ENCODE assay signal across 9 mouse cellular contexts in genomic region chr4:138252231-138252630, GRCm38 (mm10). TPM values are rescaled to one million over a fixed set of nuclear protein-coding genes. Genes with fewer than 3 reads are reported as not detected.
A peak's percentile ranks its signal among the peaks of the same experiment; 100 is the strongest.
DNase-seq lines count a peak whose midpoint lies in the region; ATAC-seq and TF ChIP-seq lines count a peak whose summit lies in the region.
"Had no signal": no experiment of that assay in that cellular context is flagged by ENCODE, and none has a peak within 500 bp of the region (broad histone marks: within the 10 kb centered on the region; RNA-seq: fewer than 3 reads in every experiment).

No protein-coding gene starts in this region.

- H3K4me3 ChIP-seq in kidney, embryonic 15.5 days (replicated peaks), result peak overlapping the region; percentile 30
- H3K4me3 ChIP-seq in kidney, adult 2 months (ENCODE audit: insufficient read depth, low read depth, low read length), result no peak overlapping the region
- peak overlapping the region; percentile 32 for H3K4me3 ChIP-seq in embryonic facial prominence, embryonic 13.5 days
- H3K4me3 ChIP-seq in hindbrain, postnatal 0 days (ENCODE audit: low read length), result peak overlapping the region; percentile 60
- peak overlapping the region; percentile 58 for H3K4me3 ChIP-seq in midbrain, embryonic 14.5 days (replicated peaks; ENCODE audit: low read depth, low read length)
- H3K4me3 ChIP-seq: erythroblast, embryonic 14.5 days had no signal

- ATAC-seq in kidney, embryonic 15.5 days (replicated peaks; ENCODE audit: low FRiP score), result no peak
- no peak for ATAC-seq in embryonic facial prominence, embryonic 13.5 days (ENCODE audit: insufficient number of reproducible peaks, insufficient read depth, low FRiP score, low TSS enrichment, low read depth)
- no peak for ATAC-seq in hindbrain, postnatal 0 days
- ATAC-seq in midbrain, embryonic 14.5 days (ENCODE audit: low FRiP score, low TSS enrichment), result no peak

- peaks cover 38% of the 10 kb centered on the region for H3K4me1 ChIP-seq in kidney, embryonic 15.5 days
- peaks cover 5% of the 10 kb centered on the region; the same call in 1 of the 2 replicates for H3K4me1 ChIP-seq in kidney, adult 2 months (ENCODE audit: control insufficient read depth, insufficient read depth, low read length)
- peaks cover 36% of the 10 kb centered on the region for H3K4me1 ChIP-seq in embryonic facial prominence, embryonic 13.5 days
- H3K4me1 ChIP-seq in hindbrain, postnatal 0 days (ENCODE audit: insufficient read depth, low read length), result peaks cover 16% of the 10 kb centered on the region
- peaks cover 30% of the 10 kb centered on the region for H3K4me1 ChIP-seq in midbrain, embryonic 14.5 days (ENCODE audit: control insufficient read depth, insufficient read depth, low read length)

- no peak for TF ChIP-seq POLR2A in kidney, adult 2 months (IDR thresholded peaks at IDR 0.05; ENCODE audit: low read depth, low read length)

- peak overlapping the region; percentile 96 for H3K4me2 ChIP-seq in kidney, embryonic 15.5 days
- H3K4me2 ChIP-seq in embryonic facial prominence, embryonic 13.5 days, result peak overlapping the region; percentile 100
- H3K4me2 ChIP-seq in hindbrain, postnatal 0 days (ENCODE audit: low read depth, low read length), result peak overlapping the region; percentile 87
- peak overlapping the region; percentile 95 for H3K4me2 ChIP-seq in midbrain, embryonic 14.5 days (ENCODE audit: low read length)

- 20% methylated on average over 5 of the region's 5 CpGs for WGBS in kidney, embryonic 15.5 days
- 40% methylated on average over 5 of the region's 5 CpGs for WGBS in kidney, adult 2 months
- 16% methylated on average over 5 of the region's 5 CpGs for WGBS in embryonic facial prominence, embryonic 13.5 days
- WGBS in hindbrain, postnatal 0 days, result 11% methylated on average over 5 of the region's 5 CpGs
- 9% methylated on average over 5 of the region's 5 CpGs for WGBS in midbrain, embryonic 14.5 days

- no peak for TF ChIP-seq CTCF in kidney, adult 2 months (conservative IDR thresholded peaks at IDR 0.05; ENCODE audit: insufficient read depth, insufficient read length, low read depth, low read length)
- TF ChIP-seq CTCF in hindbrain, postnatal 0 days (IDR thresholded peaks at IDR 0.05; ENCODE audit: low read depth), result no peak

- no peaks in the 10 kb centered on the region for H3K9me3 ChIP-seq in kidney, embryonic 15.5 days (replicated peaks)
- H3K9me3 ChIP-seq in embryonic facial prominence, embryonic 13.5 days, result no peaks in the 10 kb centered on the region
- H3K9me3 ChIP-seq in hindbrain, postnatal 0 days (ENCODE audit: low read length), result no peaks in the 10 kb centered on the region
- no peaks in the 10 kb centered on the region for H3K9me3 ChIP-seq in midbrain, embryonic 14.5 days (ENCODE audit: control insufficient read depth, low read length)

- DNase-seq in kidney, adult 2 months, result no peak
- DNase-seq in hindbrain, postnatal 0 days (ENCODE audit: low spot score), result peak; percentile 7
- DNase-seq in midbrain, embryonic 14.5 days, result peak; percentile 16
- DNase-seq in gastrocnemius, postnatal 10 days, result no peak
- no peak for DNase-seq in urinary bladder, adult 2 months (ENCODE audit: low spot score)
- DNase-seq in spleen, postnatal 4 days (ENCODE audit: low spot score in 2 of 2), result no peak

- H3K27ac ChIP-seq in kidney, embryonic 15.5 days, result no peak overlapping the region
- no peak overlapping the region for H3K27ac ChIP-seq in kidney, adult 2 months (ENCODE audit: insufficient read depth, low read depth, low read length)
- H3K27ac ChIP-seq in embryonic facial prominence, embryonic 13.5 days, result no peak overlapping the region
- H3K27ac ChIP-seq in hindbrain, postnatal 0 days, result 0 out of 2 replicates have a peak overlapping the region, but pooled peaks have one; percentile 51
- H3K27ac ChIP-seq in midbrain, embryonic 14.5 days (replicated peaks; ENCODE audit: low read depth, low read length), result no peak overlapping the region

- peaks cover 37% of the 10 kb centered on the region for H3K27me3 ChIP-seq in kidney, embryonic 15.5 days
- no peaks in the 10 kb centered on the region for H3K27me3 ChIP-seq in kidney, adult 2 months (replicated peaks; ENCODE audit: control insufficient read depth, insufficient read depth, low read length)
- H3K27me3 ChIP-seq in embryonic facial prominence, embryonic 13.5 days, result peaks cover 37% of the 10 kb centered on the region
- no peaks in the 10 kb centered on the region for H3K27me3 ChIP-seq in hindbrain, postnatal 0 days (ENCODE audit: insufficient read depth, low read length)
- H3K27me3 ChIP-seq in midbrain, embryonic 14.5 days (ENCODE audit: control insufficient read depth, insufficient read depth, low read length), result peaks cover 10% of the 10 kb centered on the region; the same call in 1 of the 2 replicates

- 0 out of 2 replicates have a peak overlapping the region, but pooled peaks have one; percentile 17 for H3K9ac ChIP-seq in kidney, embryonic 15.5 days
- H3K9ac ChIP-seq in embryonic facial prominence, embryonic 13.5 days, result peak overlapping the region; percentile 37; the same call in 1 of the 2 replicates
- peak overlapping the region; percentile 61 for H3K9ac ChIP-seq in hindbrain, postnatal 0 days (replicated peaks; ENCODE audit: low read length)
- H3K9ac ChIP-seq in midbrain, embryonic 14.5 days (replicated peaks; ENCODE audit: low read length), result peak overlapping the region; percentile 32

- peaks cover 8% of the 10 kb centered on the region for H3K36me3 ChIP-seq in kidney, embryonic 15.5 days
- H3K36me3 ChIP-seq in kidney, adult 2 months (ENCODE audit: control insufficient read depth, insufficient read depth, low read length), result no peaks in the 10 kb centered on the region
- H3K36me3 ChIP-seq in embryonic facial prominence, embryonic 13.5 days, result peaks cover 5% of the 10 kb centered on the region
- no peaks in the 10 kb centered on the region; the same call in 1 of the 2 replicates for H3K36me3 ChIP-seq in hindbrain, postnatal 0 days (ENCODE audit: insufficient read depth, low read length)
- peaks cover 7% of the 10 kb centered on the region for H3K36me3 ChIP-seq in midbrain, embryonic 14.5 days (ENCODE audit: control insufficient read depth, insufficient read depth, low read length)

RNA-seq across cellular contexts. Expression of gene Kif17, which starts 2.0 kb away (rescaled TPM):
- 1.6 and 2.0 TPM in 2 replicates for polyA plus RNA-seq in kidney, embryonic 15.5 days (2015; fragmentation: Nextera tagmentation; extraction: Ambion mirVana)
- polyA plus RNA-seq in kidney, adult 2 months (2012; rRNA removed), result 0.48 and 0.64 TPM in 2 replicates
- polyA plus RNA-seq in embryonic facial prominence, embryonic 13.5 days (2015; fragmentation: Nextera tagmentation; extraction: Ambion mirVana), result 1.4 and 1.7 TPM in 2 replicates
- 4.1 and 6.0 TPM in 2 replicates for total RNA-seq in hindbrain, postnatal 0 days (2014; rRNA removed)
- 5.1 and 5.3 TPM in 2 replicates for polyA plus RNA-seq in hindbrain, postnatal 0 days (2015; fragmentation: Nextera tagmentation; extraction: Ambion mirVana)
- polyA plus RNA-seq in midbrain, embryonic 14.5 days (2014; fragmentation: Nextera tagmentation; extraction: Ambion mirVana), result 2.5 and 2.9 TPM in 2 replicates
- total RNA-seq in gastrocnemius, postnatal 10 days (2021), result under 1 TPM in 1 of 2 experiments, not detected in 1; 0.14 TPM
- polyA plus RNA-seq in urinary bladder, adult 2 months (2012; rRNA removed), result 0.52 and 0.72 TPM in 2 replicates

RNA-seq across cellular contexts. Expression of gene Sh2d5, which starts 2.0 kb away (rescaled TPM):
- 0.42 and 0.77 TPM in 2 replicates for polyA plus RNA-seq in kidney, embryonic 15.5 days (2015; fragmentation: Nextera tagmentation; extraction: Ambion mirVana)
- polyA plus RNA-seq in kidney, adult 2 months (2012; rRNA removed), result 0.23 and 0.29 TPM in 2 replicates
- polyA plus RNA-seq in embryonic facial prominence, embryonic 13.5 days (2015; fragmentation: Nextera tagmentation; extraction: Ambion mirVana), result 0.79 and 1.2 TPM in 2 replicates
- total RNA-seq in hindbrain, postnatal 0 days (2014; rRNA removed), result 25.4 and 45.8 TPM in 2 replicates
- polyA plus RNA-seq in hindbrain, postnatal 0 days (2015; fragmentation: Nextera tagmentation; extraction: Ambion mirVana), result 13.4 and 14.7 TPM in 2 replicates
- 7.7 and 9.4 TPM in 2 replicates for polyA plus RNA-seq in midbrain, embryonic 14.5 days (2014; fragmentation: Nextera tagmentation; extraction: Ambion mirVana)
- total RNA-seq in gastrocnemius, postnatal 10 days (2021), result under 1 TPM; 0.09 to 0.11 TPM
- 0.51 and 0.52 TPM in 2 replicates for polyA plus RNA-seq in urinary bladder, adult 2 months (2012; rRNA removed)

RNA-seq across cellular contexts. Expression of gene Hp1bp3, which starts 36.1 kb away (rescaled TPM):
- 155 and 161 TPM in 2 replicates for polyA plus RNA-seq in kidney, embryonic 15.5 days (2015; fragmentation: Nextera tagmentation; extraction: Ambion mirVana)
- 53.1 and 59.5 TPM in 2 replicates for polyA plus RNA-seq in kidney, adult 2 months (2012; rRNA removed)
- 218 and 228 TPM in 2 replicates for polyA plus RNA-seq in embryonic facial prominence, embryonic 13.5 days (2015; fragmentation: Nextera tagmentation; extraction: Ambion mirVana)
- total RNA-seq in hindbrain, postnatal 0 days (2014; rRNA removed), result 119 and 140 TPM in 2 replicates
- 174 and 186 TPM in 2 replicates for polyA plus RNA-seq in hindbrain, postnatal 0 days (2015; fragmentation: Nextera tagmentation; extraction: Ambion mirVana)
- 257 and 278 TPM in 2 replicates for polyA plus RNA-seq in midbrain, embryonic 14.5 days (2014; fragmentation: Nextera tagmentation; extraction: Ambion mirVana)
- total RNA-seq in gastrocnemius, postnatal 10 days (2021), result 10 to 100 TPM; 65.5 to 73.8 TPM
- polyA plus RNA-seq in urinary bladder, adult 2 months (2012; rRNA removed), result 138 and 142 TPM in 2 replicates

RNA-seq across cellular contexts. Expression of gene Ddost, which starts 52.3 kb away (rescaled TPM):
- 365 and 386 TPM in 2 replicates for polyA plus RNA-seq in kidney, embryonic 15.5 days (2015; fragmentation: Nextera tagmentation; extraction: Ambion mirVana)
- polyA plus RNA-seq in kidney, adult 2 months (2012; rRNA removed), result 157 and 169 TPM in 2 replicates
- polyA plus RNA-seq in embryonic facial prominence, embryonic 13.5 days (2015; fragmentation: Nextera tagmentation; extraction: Ambion mirVana), result 317 and 321 TPM in 2 replicates
- total RNA-seq in hindbrain, postnatal 0 days (2014; rRNA removed), result 232 and 241 TPM in 2 replicates
- 216 and 218 TPM in 2 replicates for polyA plus RNA-seq in hindbrain, postnatal 0 days (2015; fragmentation: Nextera tagmentation; extraction: Ambion mirVana)
- polyA plus RNA-seq in midbrain, embryonic 14.5 days (2014; fragmentation: Nextera tagmentation; extraction: Ambion mirVana), result 177 and 184 TPM in 2 replicates
- total RNA-seq in gastrocnemius, postnatal 10 days (2021), result 10 to 100 TPM; 74.4 to 82.9 TPM
- 133 and 138 TPM in 2 replicates for polyA plus RNA-seq in urinary bladder, adult 2 months (2012; rRNA removed)

Comparison
In these comparisons a context has a peak if more than half of its experiments do, and no peak if none do; other contexts are left out.
1. DNase-seq: peak in hindbrain, postnatal 0 days (single experiment) and midbrain, embryonic 14.5 days (single experiment); none in kidney, adult 2 months (single experiment), gastrocnemius, postnatal 10 days (single experiment), urinary bladder, adult 2 months (single experiment) and spleen, postnatal 4 days (0 of 2).
2. Peak in every context shown above with its lines, with median percentiles within 50 percentile points of each other: H3K4me2 ChIP-seq and H3K9ac ChIP-seq.